Mouse (Mus musculus): ENCODE results near the gene Hoxc5.

DNA sequence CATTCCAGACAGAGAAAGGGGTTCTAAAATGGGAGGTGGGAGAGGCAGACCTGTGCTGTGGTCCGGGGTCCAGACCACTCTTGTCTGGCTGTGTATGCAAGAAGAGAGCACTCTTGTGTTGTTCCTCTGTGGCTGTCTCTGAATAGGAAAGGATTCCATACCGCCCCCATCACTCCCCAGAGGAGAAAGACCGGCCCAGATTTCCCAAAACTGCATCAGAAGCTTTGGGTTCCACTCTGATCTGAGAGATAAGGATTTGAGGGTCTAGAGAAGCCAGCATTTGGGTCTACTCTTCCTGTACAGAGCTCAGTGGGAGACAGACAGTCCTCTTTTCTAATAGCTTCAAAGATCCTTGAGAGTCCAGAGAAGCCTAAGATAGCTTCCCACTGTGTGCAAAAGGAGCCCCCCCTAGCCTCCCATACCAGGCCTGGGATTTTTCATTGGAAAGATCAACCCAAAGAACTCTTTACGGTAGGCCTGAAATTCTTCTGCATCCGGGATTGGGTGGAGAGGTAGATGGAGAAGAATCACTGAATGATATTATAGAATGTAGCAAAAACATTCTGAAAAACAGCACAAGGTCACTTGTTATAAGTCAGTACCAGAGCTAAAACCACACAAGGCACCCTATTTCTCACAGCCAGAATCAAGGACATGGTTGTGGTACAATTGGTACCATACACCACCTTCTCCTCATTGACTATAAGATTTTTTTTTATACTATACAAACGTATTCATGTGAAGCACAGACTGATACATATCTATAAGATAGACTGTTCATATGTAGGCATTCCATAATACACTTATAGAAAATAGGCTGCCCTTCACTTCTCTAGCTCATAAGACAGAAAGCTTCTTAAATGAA lies 44.4 kb upstream of the Hoxc5 start:
- TF ChIP-seq CTCF (IDR thresholded peaks at IDR 0.05; ENCODE audit: control insufficient read depth, insufficient read depth, insufficient replicate concordance, low read depth, low read length): no peak
- TF ChIP-seq POLR2A (IDR thresholded peaks at IDR 0.05; ENCODE audit: control insufficient read depth, low read depth, low read length): no peak

All from testis, adult 2 months (tissue).